Mouse (Mus musculus): ENCODE results near the gene Gm3336.

- TF ChIP-seq USF1 (IDR thresholded peaks at IDR 0.05; ENCODE audit: low read depth, low read length), result no peak
- no peak for TF ChIP-seq NELFE (IDR thresholded peaks at IDR 0.05; ENCODE audit: low read depth, low read length)
- no peak for TF ChIP-seq ZNF384 (IDR thresholded peaks at IDR 0.05; ENCODE audit: low read depth, low read length)
- TF ChIP-seq POLR2A (IDR thresholded peaks at IDR 0.05; ENCODE audit: low read depth, low read length), result no peak
- no peak for TF ChIP-seq EP300 (IDR thresholded peaks at IDR 0.05; ENCODE audit: low read length)
- TF ChIP-seq CTCF (conservative IDR thresholded peaks at IDR 0.05 in 1 of 2, IDR thresholded peaks at IDR 0.05 in 1 of 2; ENCODE audit: low read depth in 2 of 2, low read length in 2 of 2), result no peak
- TF ChIP-seq E2F4 (IDR thresholded peaks at IDR 0.05; ENCODE audit: insufficient replicate concordance, low read depth, low read length), result no peak
- no peak for TF ChIP-seq SMC3 (IDR thresholded peaks at IDR 0.05; ENCODE audit: low read depth, low read length)
- TF ChIP-seq NRF1 (IDR thresholded peaks at IDR 0.05; ENCODE audit: low read depth, low read length), result no peak
- TF ChIP-seq HCFC1 (IDR thresholded peaks at IDR 0.05; ENCODE audit: low read depth, low read length), result no peak
- TF ChIP-seq MAX (IDR thresholded peaks at IDR 0.05; ENCODE audit: low read length), result no peak
- no peak for TF ChIP-seq MYC (IDR thresholded peaks at IDR 0.05; ENCODE audit: low read depth, low read length)
- no peak for TF ChIP-seq JUN (IDR thresholded peaks at IDR 0.05; ENCODE audit: insufficient read depth, low read depth, low read length)
- no peak for TF ChIP-seq ETS1 (conservative IDR thresholded peaks at IDR 0.05; ENCODE audit: low read depth, low read length)
Measured at GRCm38 (mm10) chr8:70726721-70727120, 8.4 kb downstream of the Gm3336 start.

Measured in CH12.LX (cell line).